Mouse (Mus musculus) MEL (cell line): ENCODE results near the gene Gpd1l. TPM values are rescaled to one million over a fixed set of nuclear protein-coding genes. Genes with fewer than 3 reads are reported as not detected.
A peak's percentile ranks its signal among the peaks of the same experiment; 100 is the strongest.

Experiments
- DNase-seq: peaks from one replicate; pipeline ENCODE4 v3.0.0; 2011; ENCODE audit warnings: low read depth, low spot score
- H3K27ac ChIP-seq: 2 replicates; pipeline ENCODE4 v1.5.1; 2012; ENCODE audit warnings: low read depth, mild to moderate bottlenecking, control low read depth, low read length, moderate library complexity; ENCODE audit not compliant: control insufficient read depth
- H3K27me3 ChIP-seq, 2 experiments: fragments of 150-350 bp in 1 of 2; sonication (generic) in 1 of 2; 2 replicates each; pipeline ENCODE4 v1.6.1; 2012; ENCODE audit warnings: low read length in 2 of 2, mild to moderate bottlenecking in 2 of 2, improper control_type of control experiment in 1 of 2, moderate library complexity in 1 of 2; ENCODE audit not compliant: insufficient read depth in 2 of 2, control insufficient read depth in 1 of 2
- H3K36me3 ChIP-seq, 2 experiments: 2 replicates each; pipeline ENCODE4 v1.6.1; 2012 to 2014; ENCODE audit warnings: low read length in 2 of 2, improper control_type of control experiment in 1 of 2, inconsistent platforms in 1 of 2, mild to moderate bottlenecking in 1 of 2; ENCODE audit not compliant: insufficient read depth in 2 of 2, control insufficient read depth in 1 of 2
- H3K4me1 ChIP-seq, 2 experiments: fragments of 150-350 bp in 1 of 2; sonication (generic) in 1 of 2; 2 replicates each; pipeline ENCODE4 v1.6.1; 2012; ENCODE audit warnings: low read length in 2 of 2, improper control_type of control experiment in 1 of 2, mild to moderate bottlenecking in 1 of 2; ENCODE audit not compliant: insufficient read depth in 2 of 2, control insufficient read depth in 1 of 2
- H3K4me3 ChIP-seq, 2 experiments: fragments of 150-350 bp in 1 of 2; sonication (generic) in 1 of 2; 2 replicates each; pipeline ENCODE4 v1.5.1; 2012; ENCODE audit warnings: low read depth in 2 of 2, low read length in 2 of 2, mild to moderate bottlenecking in 2 of 2, moderate library complexity in 2 of 2, control low read depth in 1 of 2, improper control_type of control experiment in 1 of 2; ENCODE audit not compliant: control insufficient read depth in 1 of 2, insufficient read depth in 1 of 2
- H3K79me2 ChIP-seq: 2 replicates; pipeline ENCODE4 v1.6.1; 2012; ENCODE audit warnings: mild to moderate bottlenecking, low read length, moderate library complexity; ENCODE audit not compliant: control insufficient read depth, poor library complexity, insufficient read depth
- H3K9ac ChIP-seq: 2 replicates; pipeline ENCODE4 v1.6.1; 2012; ENCODE audit warnings: low read depth, mild to moderate bottlenecking, control low read depth, low read length, moderate library complexity; ENCODE audit not compliant: control insufficient read depth, poor library complexity, severe bottlenecking
- H3K9me3 ChIP-seq: fragments of 150-350 bp; sonication (generic); replicated peaks from 2 replicates; pipeline ENCODE4 v1.6.1; 2012; ENCODE audit warnings: mild to moderate bottlenecking, low read length, improper control_type of control experiment, moderate library complexity; ENCODE audit not compliant: insufficient read depth
- BHLHE40 ChIP-seq: IDR thresholded peaks from 2 replicates; pipeline ENCODE4 v1.6.1; 2012; ENCODE audit warnings: low read depth, mild to moderate bottlenecking, inconsistent platforms, low read length, improper control_type of control experiment, borderline replicate concordance
- CHD2 ChIP-seq: IDR thresholded peaks from 2 replicates; pipeline ENCODE4 v1.6.1; 2011; ENCODE audit warnings: low read length, improper control_type of control experiment
- CTCF ChIP-seq, 3 experiments: IDR thresholded peaks in 2 of 3; conservative IDR thresholded peaks in 1 of 3; 2 replicates each; pipeline ENCODE4 v1.5.1; 2011 to 2012; ENCODE audit warnings: low read length in 3 of 3, low read depth in 2 of 3, mild to moderate bottlenecking in 2 of 3, improper control_type of control experiment in 1 of 3, inconsistent platforms in 1 of 3, mixed read lengths in 1 of 3, moderate library complexity in 1 of 3; ENCODE audit not compliant: control insufficient read depth in 1 of 3, insufficient read depth in 1 of 3, poor library complexity in 1 of 3, severe bottlenecking in 1 of 3
- ELF1 ChIP-seq: IDR thresholded peaks from 2 replicates; pipeline ENCODE4 v1.6.1; 2014; ENCODE audit warnings: low read depth, mild to moderate bottlenecking, inconsistent platforms, low read length, improper control_type of control experiment, moderate library complexity
- GABPA ChIP-seq: IDR thresholded peaks from 2 replicates; pipeline ENCODE4 v1.6.1; 2012; ENCODE audit warnings: low read depth, mild to moderate bottlenecking, inconsistent platforms, low read length, improper control_type of control experiment, moderate library complexity
- HCFC1 ChIP-seq: IDR thresholded peaks from 2 replicates; pipeline ENCODE4 v1.6.1; 2012; ENCODE audit warnings: low read depth, mild to moderate bottlenecking, inconsistent platforms, low read length, improper control_type of control experiment, moderate library complexity
- KAT2A ChIP-seq: conservative IDR thresholded peaks from 2 replicates; pipeline ENCODE4 v1.6.1; 2012; ENCODE audit warnings: low read depth, low read length, improper control_type of control experiment, inconsistent platforms
- MAX ChIP-seq: IDR thresholded peaks from 2 replicates; pipeline ENCODE4 v1.6.1; 2011; ENCODE audit warnings: low read length, improper control_type of control experiment
- MAZ ChIP-seq: IDR thresholded peaks from 2 replicates; pipeline ENCODE4 v1.6.1; 2012; ENCODE audit warnings: low read depth, mild to moderate bottlenecking, inconsistent platforms, low read length, improper control_type of control experiment
- MXI1 ChIP-seq: IDR thresholded peaks from 2 replicates; pipeline ENCODE4 v1.6.1; 2011; ENCODE audit warnings: mild to moderate bottlenecking, low read depth, low read length, improper control_type of control experiment
- MYB ChIP-seq: IDR thresholded peaks from 2 replicates; pipeline ENCODE4 v1.6.1; 2011; ENCODE audit warnings: mild to moderate bottlenecking, low read depth, low read length, improper control_type of control experiment
- MYC ChIP-seq: IDR thresholded peaks from 2 replicates; pipeline ENCODE4 v1.6.1; 2011; ENCODE audit warnings: low read depth, mild to moderate bottlenecking, low read length, improper control_type of control experiment, moderate library complexity
- NELFE ChIP-seq: IDR thresholded peaks from 2 replicates; pipeline ENCODE4 v1.6.1; 2011; ENCODE audit warnings: low read depth, low read length, improper control_type of control experiment
- NRF1 ChIP-seq: IDR thresholded peaks from 2 replicates; pipeline ENCODE4 v1.6.1; 2014; ENCODE audit warnings: low read depth, mild to moderate bottlenecking, inconsistent platforms, low read length, improper control_type of control experiment, moderate library complexity; ENCODE audit not compliant: poor library complexity, insufficient read depth, severe bottlenecking
- POLR2A ChIP-seq, 2 experiments: IDR thresholded peaks; 2 replicates each; pipeline ENCODE4 v1.6.1; 2011 to 2012; ENCODE audit warnings: low read length in 2 of 2, mild to moderate bottlenecking in 2 of 2, control low read depth in 1 of 2, improper control_type of control experiment in 1 of 2, low read depth in 1 of 2, moderate library complexity in 1 of 2; ENCODE audit not compliant: control insufficient read depth in 1 of 2, insufficient read depth in 1 of 2, poor library complexity in 1 of 2
- POLR2AphosphoS2 ChIP-seq: IDR thresholded peaks from 2 replicates; pipeline ENCODE4 v1.6.1; 2011; ENCODE audit warnings: low read length, improper control_type of control experiment
- POLR2AphosphoS5 ChIP-seq: IDR thresholded peaks from 2 replicates; pipeline ENCODE4 v1.6.1; 2012; ENCODE audit warnings: low read depth, borderline replicate concordance, mild to moderate bottlenecking, inconsistent platforms, low read length, moderate library complexity, mixed read lengths
- RAD21 ChIP-seq: IDR thresholded peaks from 2 replicates; pipeline ENCODE4 v1.6.1; 2011; ENCODE audit warnings: mild to moderate bottlenecking, low read depth, low read length, improper control_type of control experiment
- SIN3A ChIP-seq: IDR thresholded peaks from 2 replicates; pipeline ENCODE4 v1.6.1; 2012; ENCODE audit warnings: low read length, improper control_type of control experiment, inconsistent platforms
- TAL1 ChIP-seq: IDR thresholded peaks from 2 replicates; pipeline ENCODE4 v1.6.1; 2012; ENCODE audit warnings: mild to moderate bottlenecking, inconsistent platforms, low read length, moderate library complexity, mixed read lengths
- TBP ChIP-seq: IDR thresholded peaks from 2 replicates; pipeline ENCODE4 v1.8.0; 2011; ENCODE audit warnings: low read depth, low read length, improper control_type of control experiment
- USF2 ChIP-seq, 2 experiments: IDR thresholded peaks; 2 replicates each; pipeline ENCODE4 v1.6.1; 2011 to 2012; ENCODE audit warnings: improper control_type of control experiment in 2 of 2, low read length in 2 of 2, borderline replicate concordance in 1 of 2, inconsistent platforms in 1 of 2, low read depth in 1 of 2, mild to moderate bottlenecking in 1 of 2; ENCODE audit not compliant: insufficient read depth in 1 of 2
- polyA plus RNA-seq, 2 experiments: library from polyadenylated mRNA; stranded (reverse) in 1 of 2; unstranded in 1 of 2; fragments of >175 nt in 1 of 2; fragments of >200 nt in 1 of 2; gene quantifications; 2 replicates each; pipeline versions ENCODE4 v1.2.1 to v1.2.4; 2012; ENCODE audit warnings: low replicate concordance in 2 of 2, low read depth in 1 of 2; ENCODE audit not compliant: insufficient read length in 2 of 2, insufficient read depth in 1 of 2, missing spikeins in 1 of 2
- total RNA-seq: library from RNA; depleted of rRNA; stranded (reverse); fragments of 300-350 nt; gene quantifications from 2 replicates; pipeline ENCODE4 v1.2.3, GENCODE M21; 2012

Gene Gpd1l
- total and polyA plus RNA-seq, 3 experiments: not detected

GRCm38 (mm10) chr9:114912680-114913649 is 20.8 kb downstream of the Gpd1l start:
- no peaks in the 10 kb centered on the region for H3K4me1 ChIP-seq
- H3K27me3 ChIP-seq: no peaks in the 10 kb centered on the region
- no peaks in the 10 kb centered on the region for H3K79me2 ChIP-seq
- H3K9me3 ChIP-seq: no peaks in the 10 kb centered on the region
- DNase-seq: peak; percentile 19
- TF ChIP-seq ELF1: no peak
- peak; percentile 15 for TF ChIP-seq RAD21
- no peak for TF ChIP-seq NRF1
- TF ChIP-seq CTCF (IDR thresholded peaks at IDR 0.05 in 2 of 3, conservative IDR thresholded peaks at IDR 0.05 in 1 of 3; ENCODE audit: control insufficient read depth in 1 of 3, insufficient read depth in 1 of 3, low read depth in 2 of 3, low read length in 3 of 3, poor library complexity in 1 of 3, severe bottlenecking in 1 of 3): peak; percentile 29 to 34 (median 29); a peak in 5 of 6 replicates
- H3K9ac ChIP-seq: no peak overlapping the region
- H3K4me3 ChIP-seq: no peak overlapping the region
- H3K36me3 ChIP-seq: no peaks in the 10 kb centered on the region
- no peak overlapping the region for H3K27ac ChIP-seq

DNA sequence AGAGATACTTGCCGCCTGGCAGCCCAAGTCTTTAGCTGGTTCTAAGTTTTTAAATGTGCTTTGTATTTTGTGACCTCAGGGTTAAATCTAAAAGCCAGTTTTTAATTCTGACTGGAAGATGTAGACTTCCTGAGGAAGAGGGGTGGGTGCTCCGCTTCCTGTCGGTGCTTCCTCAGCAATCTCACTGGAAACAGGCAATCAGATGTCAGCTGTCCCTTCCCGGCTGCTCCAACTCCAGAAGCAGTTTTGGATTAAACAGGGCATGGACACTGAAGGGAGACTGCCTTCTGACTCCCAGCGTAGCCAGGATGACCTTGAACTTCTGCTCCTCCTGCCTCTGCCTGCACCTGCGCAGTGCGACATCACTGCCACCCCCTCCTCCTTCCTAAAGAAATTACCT is 26.3 kb downstream of the Gpd1l start:
- DNase-seq: no peak
- no peaks in the 10 kb centered on the region for H3K4me1 ChIP-seq
- no peak overlapping the region for H3K4me3 ChIP-seq
- H3K27ac ChIP-seq: no peak overlapping the region
- H3K79me2 ChIP-seq: no peaks in the 10 kb centered on the region
- no peaks in the 10 kb centered on the region for H3K9me3 ChIP-seq
- H3K27me3 ChIP-seq: no peaks in the 10 kb centered on the region
- TF ChIP-seq GABPA (no peak), CTCF (IDR thresholded peaks at IDR 0.05 in 2 of 3, conservative IDR thresholded peaks at IDR 0.05 in 1 of 3; ENCODE audit: control insufficient read depth in 1 of 3, insufficient read depth in 1 of 3, low read depth in 2 of 3, low read length in 3 of 3, poor library complexity in 1 of 3, severe bottlenecking in 1 of 3) (no peak), NELFE (no peak), BHLHE40 (no peak), MAX (no peak), KAT2A (no peak), TBP (no peak), MAZ (no peak), POLR2A (IDR thresholded peaks at IDR 0.05; ENCODE audit: control insufficient read depth in 1 of 2, insufficient read depth in 1 of 2, low read depth in 1 of 2, low read length in 2 of 2, poor library complexity in 1 of 2) (no peak), USF2 (IDR thresholded peaks at IDR 0.05; ENCODE audit: borderline replicate concordance in 1 of 2, insufficient read depth in 1 of 2, low read depth in 1 of 2, low read length in 2 of 2) (no peak), POLR2AphosphoS2 (no peak), HCFC1 (no peak), CHD2 (no peak), MYC (no peak), TAL1 (no peak), MXI1 (no peak), MYB (no peak), POLR2AphosphoS5 (no peak), SIN3A (no peak)
- no peak overlapping the region for H3K9ac ChIP-seq
- H3K36me3 ChIP-seq: no peaks in the 10 kb centered on the region
